Mouse (Mus musculus) heart, postnatal 36 days (tissue): Measurements from ENCODE around the gene Iqgap3. TPM values are rescaled to one million over a fixed set of nuclear protein-coding genes. Genes with fewer than 3 reads are reported as not detected.
A peak's percentile ranks its signal among the peaks of the same experiment; 100 is the strongest.

Source experiments
- DNase-seq, 2 experiments: peaks; one replicate each; pipeline ENCODE4 v3.0.0; 2021 to 2022
- intact Hi-C: fragments of 180-260 bp; cut with DNase I; formaldehyde crosslinking; loops from one replicate; pipeline ENCODE4 v1.15.1; 2025
- total RNA-seq, 2 experiments: library from RNA; stranded (reverse); gene quantifications; 2 replicates each; pipeline ENCODE4 v1.2.3; 2021

The Iqgap3 gene
- total RNA-seq, 2 experiments from 2014 or later, result 0.76 to 0.94 TPM

DNA sequence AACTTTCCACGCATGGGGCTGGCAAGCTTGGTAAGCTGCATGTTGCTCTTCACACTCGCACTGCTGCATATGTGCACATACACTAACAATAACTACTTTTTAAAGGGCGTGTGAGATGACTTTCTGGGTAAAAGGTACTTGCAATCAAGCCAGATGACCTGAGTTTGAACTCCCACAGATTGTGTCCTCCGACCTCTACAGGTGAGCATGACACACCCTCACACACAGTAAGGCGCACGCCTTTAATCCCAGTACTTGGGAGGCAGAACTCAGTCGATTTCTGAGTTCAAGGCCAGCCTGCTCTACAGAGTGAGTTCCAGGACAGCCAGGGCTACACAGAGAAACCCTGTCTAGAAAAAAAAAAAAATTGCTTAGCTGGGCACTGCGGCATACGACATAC is 54.6 kb downstream of the Iqgap3 start:
- intact Hi-C loops, result loop anchor here (5.0 kb wide), 1 partner anchor 154 kb away; no protein-coding TSS in a partner anchor
- DNase-seq, result no peak

DNA sequence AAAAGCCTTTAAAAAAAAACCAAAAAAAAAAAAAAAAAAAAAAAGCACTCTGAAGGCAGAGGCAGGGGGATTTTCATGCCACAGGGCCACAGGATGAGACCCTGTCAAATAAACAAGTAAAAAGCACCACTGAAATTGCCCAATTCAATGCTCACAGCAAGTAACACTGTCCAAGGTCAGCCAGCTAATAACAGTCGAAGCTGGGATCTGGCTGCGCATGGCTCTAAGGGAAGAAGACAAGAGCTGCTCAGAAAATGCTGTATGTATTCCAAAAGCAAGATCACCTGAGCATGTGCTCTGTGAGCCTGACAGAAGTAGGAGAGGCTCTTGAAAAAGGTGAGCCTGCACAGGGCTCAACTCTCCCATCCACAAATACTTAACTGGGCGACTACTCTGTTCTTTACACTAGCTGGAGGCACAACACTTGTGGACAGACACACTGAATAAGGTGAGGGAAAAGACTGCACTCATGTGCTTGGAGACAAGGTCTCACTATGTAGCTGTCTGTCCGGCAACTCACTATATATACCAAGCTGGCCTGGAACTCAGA is 55.2 kb downstream of the Iqgap3 start:
- intact Hi-C loops, result loop anchor here (5.0 kb wide), 1 partner anchor 155 kb away; no protein-coding TSS in a partner anchor
- peak in 1 of 2 experiments; percentile 22 for DNase-seq

DNA sequence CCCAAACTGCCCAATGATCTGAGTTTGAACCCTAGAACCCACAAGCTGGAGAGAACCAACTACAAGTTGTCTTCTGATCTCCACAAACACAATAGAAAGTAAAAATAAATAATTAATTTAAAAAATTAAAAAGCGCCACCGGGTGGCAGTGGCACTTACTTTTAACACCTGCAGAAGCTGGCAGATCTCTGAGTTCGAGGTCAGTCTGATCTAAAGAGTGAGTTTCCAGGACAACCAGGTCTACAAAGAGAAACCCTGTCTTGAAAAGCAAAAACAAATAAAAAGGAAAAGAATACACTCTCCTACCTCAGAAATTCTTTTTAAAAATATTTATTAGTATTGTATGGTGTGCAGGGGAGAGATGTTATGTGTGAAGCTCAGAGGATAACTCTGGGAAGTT is 56.0 kb downstream of the Iqgap3 start:
- intact Hi-C loops, result loop anchor here (5.0 kb wide), 1 partner anchor 156 kb away; no protein-coding TSS in a partner anchor
- DNase-seq, result no peak

DNA sequence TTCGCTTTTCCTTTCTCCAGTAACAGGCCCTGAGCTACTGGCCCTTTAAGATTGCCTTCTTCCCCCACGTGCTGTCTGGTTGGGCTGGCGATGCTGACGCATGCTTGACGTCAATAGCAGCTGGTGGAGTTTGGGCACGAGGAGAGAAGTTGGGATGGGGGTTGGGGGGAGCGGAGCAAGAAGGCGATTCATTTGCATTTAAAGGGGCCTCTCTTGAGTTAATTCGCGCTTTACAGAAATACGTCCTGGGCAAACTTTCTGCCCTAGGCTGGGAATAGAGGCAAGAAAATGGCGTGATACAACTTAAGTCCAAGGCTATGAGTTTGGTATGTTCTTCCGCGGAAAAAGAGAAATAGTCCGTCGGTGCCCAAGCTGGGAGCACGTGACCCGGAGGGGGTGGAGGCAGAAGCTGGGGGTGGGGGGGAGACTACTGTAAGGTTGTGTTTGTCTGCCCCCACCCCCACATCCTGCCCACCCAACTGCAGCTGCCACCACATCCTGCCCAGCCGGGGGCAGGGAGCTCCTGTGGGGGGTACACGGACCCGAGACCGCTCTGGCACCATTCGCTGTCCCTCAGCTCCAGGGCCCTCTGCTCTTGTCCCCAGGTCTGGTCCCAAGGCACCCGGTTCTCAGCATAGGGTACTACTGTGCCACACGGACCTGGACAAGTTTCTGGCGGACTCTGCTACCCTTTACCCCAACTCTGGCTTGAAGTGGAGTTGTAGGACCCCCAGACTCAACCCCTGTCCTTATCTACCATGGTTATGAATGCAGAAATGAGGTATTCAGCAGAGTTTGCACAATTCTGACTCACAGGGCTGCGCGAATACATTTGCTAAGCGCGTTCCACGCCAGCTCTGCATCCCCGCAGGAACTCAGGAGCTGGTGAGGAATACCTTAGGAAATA is 56.8 kb downstream of the Iqgap3 start:
- peak; percentile 92 to 93 for DNase-seq
- intact Hi-C loops, result loop anchor here (5.0 kb wide), 1 partner anchor 156 kb away; no protein-coding TSS in a partner anchor

DNA sequence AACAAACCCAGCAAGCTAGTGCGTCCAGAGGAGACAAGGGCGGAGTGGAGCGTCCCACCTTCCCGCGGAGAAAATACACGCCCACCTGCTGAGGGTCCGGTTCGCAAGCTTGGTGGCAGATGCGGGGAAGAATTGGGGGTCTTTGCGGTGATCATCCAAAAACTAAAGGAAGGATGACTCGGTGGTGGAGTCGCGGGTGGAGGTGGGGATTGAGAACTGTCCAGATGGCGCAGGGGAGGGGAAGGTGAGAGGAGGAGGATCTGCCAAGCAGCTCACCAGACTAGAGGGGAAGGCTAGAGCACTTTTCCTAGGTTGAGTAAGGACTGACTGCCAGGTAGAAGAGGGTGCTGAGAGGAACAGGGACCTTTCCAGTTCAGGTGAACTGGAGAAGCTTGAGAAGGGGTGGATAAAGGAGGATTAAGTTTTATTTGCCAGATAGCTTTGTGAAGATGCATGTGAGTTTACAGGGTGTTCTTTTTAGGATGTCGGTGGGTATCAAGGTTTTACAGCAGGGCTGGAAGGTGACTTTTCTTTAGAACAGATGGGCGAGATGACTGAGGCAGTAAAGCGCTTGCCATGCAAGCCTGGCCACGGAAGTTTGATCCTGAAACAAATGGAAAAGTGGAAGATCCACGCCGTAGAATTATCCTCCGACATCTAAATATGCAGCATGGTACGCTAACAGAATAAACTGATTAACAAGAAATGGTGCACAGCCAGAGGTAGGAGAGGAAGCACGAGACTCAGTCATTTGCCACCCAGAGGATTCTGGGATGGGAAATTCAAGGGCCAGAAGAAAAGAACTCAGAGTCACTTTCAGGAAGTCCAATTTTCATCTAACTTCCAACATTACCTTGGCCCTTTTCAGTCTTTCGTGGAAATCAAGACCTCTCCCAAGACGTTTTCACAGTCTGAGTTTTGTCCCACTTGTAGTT is 57.7 kb downstream of the Iqgap3 start:
- intact Hi-C loops, result loop anchor here (5.0 kb wide), 1 partner anchor 157 kb away; no protein-coding TSS in a partner anchor
- no peak for DNase-seq

DNA sequence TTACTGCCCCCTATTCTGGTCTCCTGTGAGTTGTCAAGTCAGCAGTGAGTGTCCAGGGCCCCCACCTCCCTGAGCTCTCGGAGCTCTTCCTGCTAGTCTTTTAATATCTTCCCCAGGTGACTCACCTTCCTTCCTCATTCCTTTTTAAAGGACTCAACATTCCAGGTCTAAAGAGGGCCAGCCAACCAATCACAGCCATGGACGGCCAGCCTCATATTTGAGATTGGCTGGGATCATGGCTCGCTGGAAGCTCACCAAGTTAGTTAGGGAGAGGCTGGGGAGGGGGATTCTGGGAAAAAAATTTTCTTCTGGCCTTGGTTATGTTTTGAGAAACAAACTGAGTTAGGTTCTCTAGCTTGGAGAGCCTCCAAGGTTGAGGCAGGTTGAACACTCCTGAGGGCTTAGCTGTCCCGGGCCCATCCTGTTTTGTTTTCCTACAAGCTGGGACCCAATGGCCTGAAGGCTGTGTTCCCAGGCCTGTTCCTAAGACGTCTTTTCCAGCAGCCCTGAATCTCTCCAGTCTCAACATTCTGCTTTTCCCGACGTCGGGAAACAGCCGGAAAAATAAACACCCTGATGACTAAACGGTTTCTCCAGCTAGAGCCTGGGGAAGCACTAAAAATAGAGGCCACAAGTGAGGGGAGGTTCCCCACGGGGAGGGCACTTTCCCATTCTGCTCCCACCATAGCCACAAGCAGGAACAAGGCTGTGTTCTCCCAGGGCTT is 58.6 kb downstream of the Iqgap3 start:
- intact Hi-C loops, result no loop called here

DNA sequence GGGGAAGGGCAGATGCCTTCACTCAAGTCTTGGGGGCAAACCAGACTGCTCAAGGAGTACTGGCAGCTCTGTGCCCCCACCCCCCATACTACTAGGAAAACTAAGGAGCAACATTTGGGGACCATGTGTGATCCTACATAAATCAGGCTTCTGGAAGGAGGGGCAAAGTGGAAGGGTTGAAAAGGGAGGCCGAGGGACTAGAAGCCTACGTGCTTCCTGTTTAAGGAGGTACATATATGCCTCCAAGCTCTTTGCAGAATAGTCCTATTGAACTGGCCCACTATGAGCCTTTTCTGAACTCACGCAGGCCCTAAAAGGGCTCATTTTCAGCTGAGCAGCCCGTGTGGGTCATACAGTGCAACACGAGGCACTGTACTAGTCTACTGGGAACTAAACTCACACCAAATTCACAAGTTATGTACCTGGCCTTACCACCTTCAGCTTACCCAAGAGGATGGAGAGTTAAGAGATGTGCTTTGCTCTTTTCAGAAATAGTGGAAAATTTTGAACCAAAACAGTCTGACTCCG is 59.2 kb downstream of the Iqgap3 start:
- intact Hi-C loops, result no loop called here
- no peak for DNase-seq

More for the DNA sequence above, 58.6 kb downstream of the Iqgap3 start:
- DNase-seq, result peak; percentile 64 to 75

DNA sequence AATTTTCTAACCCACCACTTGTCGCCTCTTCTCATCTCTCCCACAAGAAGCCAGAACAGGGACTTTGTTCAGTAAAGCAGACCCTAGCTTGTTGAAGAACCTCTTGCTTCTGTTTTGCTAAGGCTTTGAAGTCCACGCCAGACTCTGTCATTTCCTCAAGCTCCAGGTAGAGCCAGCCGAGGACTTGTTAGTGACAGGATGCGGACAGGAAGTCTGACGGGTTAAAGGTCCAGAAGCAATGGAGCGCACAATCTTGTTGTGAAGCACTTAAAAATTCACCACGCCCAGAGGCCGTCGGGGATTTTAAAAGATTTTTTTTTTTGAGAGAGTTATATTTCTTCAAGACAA is 59.6 kb downstream of the Iqgap3 start:
- peak; percentile 61 for DNase-seq
- intact Hi-C loops, result no loop called here

DNA sequence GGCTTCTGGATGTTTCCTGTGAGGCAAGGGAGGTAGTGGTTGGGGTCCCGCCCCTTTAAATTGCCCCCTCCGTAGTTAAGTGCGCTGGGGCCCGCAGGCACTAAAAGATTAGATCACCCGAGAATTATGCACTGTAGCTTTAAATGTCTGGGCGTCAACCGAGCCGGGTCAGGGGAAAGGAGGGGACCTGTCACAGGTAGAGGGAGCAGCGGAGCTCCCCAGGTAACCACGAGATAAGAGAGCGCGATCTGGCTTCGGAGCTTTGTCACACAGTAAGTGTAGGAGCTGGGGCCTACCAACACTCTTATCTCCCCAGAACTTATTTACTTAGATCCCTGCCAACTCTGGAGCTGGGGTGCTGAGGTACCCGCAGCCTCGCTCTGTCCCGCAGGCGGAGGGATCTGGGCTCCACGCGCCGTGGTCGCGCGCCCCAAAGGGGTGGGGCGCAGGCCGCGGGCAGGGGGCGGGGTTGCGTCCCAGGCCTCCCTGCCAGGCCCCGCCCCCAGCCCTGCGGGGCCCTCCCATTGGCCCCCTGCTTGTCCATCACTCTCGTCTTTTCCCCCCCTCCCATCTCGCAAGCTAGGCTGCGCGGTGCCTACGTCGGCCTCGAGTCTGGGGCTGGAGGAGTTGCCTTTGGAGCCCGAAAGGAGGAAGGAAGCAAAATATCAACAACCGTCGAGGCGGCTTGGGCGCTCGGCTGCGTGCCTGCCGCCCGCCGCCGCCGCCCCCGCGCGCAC is 60.2 kb downstream of the Iqgap3 start, which contains the start of gene Mef2d:
Gene Mef2d, plus strand, starts transcription at position 586 of the 737 bp plus-strand sequence.
- peak; percentile 94 for DNase-seq
- intact Hi-C loops, result loop anchor here (2.0 kb wide), 1 partner anchor 31 kb away; no protein-coding TSS in a partner anchor

DNA sequence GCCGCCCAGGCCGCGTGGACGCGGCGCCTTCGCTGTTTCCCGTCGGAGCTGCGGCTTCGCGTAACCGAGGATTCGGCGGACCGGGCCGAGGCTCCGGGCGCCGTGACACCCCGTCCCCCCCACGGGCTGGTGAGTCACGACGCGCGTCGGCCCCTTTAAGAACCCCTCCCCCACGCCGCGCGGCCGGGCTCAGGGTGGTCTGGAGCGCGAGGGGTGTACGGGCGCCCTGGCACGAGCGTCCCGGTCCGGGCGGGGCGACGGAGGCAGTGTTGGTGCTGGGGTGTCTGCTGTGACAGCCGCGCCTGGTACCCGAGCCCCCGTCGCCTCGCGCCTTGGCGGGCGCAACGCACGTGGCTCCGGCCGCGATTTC is 60.8 kb downstream of the Iqgap3 start:
- intact Hi-C loops, result loop anchor here (2.0 kb wide), 1 partner anchor 30 kb away; no protein-coding TSS in a partner anchor
- no peak for DNase-seq

DNA sequence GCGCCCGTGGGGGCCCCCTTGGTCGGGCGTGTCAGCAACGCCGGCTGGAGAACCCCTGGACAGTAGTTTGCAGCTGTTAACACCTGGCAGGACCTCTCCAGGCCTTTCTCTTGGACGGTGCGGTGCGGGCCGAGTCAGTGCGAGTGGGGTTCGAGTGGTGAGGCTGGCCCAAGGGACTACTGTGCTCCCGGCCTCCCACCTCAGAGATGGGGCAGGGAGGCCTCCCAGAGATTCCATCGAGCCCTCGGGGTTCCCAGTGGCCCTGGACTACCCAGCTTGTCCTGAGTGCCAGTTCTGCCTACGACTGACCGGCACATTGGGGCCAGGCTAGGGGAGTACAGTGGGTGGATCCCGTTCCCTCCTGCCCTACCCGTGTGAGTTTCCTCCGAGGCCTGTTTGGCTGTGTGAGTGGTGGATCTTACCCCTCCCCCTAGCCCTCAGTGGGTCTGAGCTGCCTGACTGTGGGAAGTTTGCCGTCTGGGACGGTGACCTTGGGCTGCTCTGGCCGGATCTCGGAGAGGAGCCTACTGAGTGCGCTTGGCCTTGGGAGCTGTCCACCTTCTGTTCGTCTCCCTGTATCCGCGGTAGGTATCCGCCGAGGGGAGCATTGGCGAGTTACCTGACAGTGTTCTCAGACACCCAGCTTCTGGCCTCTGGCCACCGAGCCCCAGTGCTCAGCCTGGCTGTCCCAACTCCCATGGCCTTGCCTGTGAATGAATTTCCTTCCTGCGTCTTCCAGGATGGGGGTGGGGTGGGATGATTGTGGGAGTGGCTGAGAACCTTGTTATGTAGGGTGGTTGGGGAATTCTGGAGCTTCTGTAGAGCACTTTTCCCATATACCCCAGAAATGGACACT is 61.4 kb downstream of the Iqgap3 start:
- DNase-seq, result peak; percentile 77 to 79
- intact Hi-C loops, result loop anchor here (2.0 kb wide), 1 partner anchor 30 kb away; no protein-coding TSS in a partner anchor

DNA sequence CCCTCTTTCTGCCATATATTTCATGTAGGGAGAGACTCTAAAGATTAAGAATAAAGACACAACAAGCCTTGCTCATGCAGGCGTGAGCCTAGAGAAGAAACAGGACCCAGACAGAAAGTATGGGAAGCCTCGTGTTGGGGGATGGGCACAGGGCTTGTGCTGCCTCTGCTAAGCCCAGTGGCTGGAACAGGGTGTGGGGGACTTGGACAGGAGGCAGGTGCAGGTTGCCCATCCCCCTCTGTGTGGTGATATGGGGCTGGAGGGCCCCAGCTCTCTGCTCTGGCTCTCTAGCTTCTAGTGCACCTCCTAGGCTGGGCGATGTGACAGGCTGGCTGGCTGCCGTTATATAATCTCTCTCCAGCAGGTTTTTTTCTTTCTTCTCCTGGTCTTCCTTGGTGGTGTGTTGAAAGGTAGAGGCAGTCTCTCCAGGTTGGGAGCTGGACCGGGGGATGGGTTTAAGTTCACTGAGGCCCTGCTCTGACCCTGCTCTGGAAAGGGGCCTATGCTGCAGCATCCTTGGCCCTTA is 62.3 kb downstream of the Iqgap3 start:
- intact Hi-C loops, result loop anchor here (2.0 kb wide), 1 partner anchor 29 kb away; no protein-coding TSS in a partner anchor
- peak in 1 of 2 experiments; percentile 58 for DNase-seq

DNA sequence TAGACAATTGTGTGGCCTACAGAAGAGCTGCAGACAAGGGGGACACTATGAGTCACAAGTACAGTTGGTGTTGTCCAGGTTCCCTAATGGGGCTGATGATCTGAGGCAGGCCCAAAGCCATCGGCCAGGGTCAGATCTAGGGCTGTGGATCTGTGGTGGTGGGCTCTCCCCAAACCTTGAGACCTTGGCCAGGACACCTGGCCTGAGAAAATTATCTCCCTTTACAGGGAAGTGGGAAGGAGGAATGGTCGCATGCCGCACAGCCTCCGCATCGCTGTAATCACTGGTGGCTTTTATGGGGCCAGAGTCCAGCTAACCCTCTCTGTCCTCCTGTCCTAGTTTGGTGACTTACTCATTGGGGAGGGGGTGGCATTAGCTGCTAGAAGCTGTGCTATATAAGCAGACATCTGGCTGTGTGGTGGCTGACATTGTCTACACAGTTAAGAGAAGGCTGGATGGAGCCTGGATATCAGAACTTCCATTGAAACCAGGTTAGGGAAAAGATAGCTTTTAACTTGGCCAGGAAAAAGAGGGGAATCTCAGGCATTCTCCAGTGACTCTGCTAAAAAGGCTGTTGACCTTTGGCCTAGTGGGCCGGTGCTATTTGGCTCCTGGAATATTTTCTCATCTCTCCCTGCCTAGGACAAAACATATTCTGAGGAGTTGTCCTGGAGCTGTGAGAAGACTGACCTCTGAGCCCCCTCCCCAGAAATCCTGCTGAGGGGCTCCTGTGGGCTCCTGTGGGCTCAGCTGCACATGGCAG is 63.1 kb downstream of the Iqgap3 start:
- peak in 1 of 2 experiments; percentile 42 for DNase-seq
- intact Hi-C loops, result no loop called here

DNA sequence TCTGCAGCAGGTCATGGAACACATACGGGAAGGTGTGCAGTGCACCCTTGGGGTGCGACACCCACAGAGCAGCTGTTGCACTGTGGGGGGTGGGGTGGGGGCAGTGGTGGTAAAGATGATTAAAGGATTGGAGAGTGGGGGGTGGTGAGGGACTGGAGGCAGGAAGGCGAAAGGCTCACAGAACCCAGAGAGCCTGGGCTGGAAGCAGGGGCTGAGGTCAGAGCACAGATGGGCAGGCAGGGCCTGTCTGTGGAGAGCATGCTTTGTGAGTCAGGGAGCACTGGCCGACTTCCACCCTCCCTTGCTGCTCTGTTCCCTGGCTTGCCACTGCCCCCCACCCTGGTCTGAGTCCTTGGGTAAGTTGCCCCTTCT is 63.6 kb downstream of the Iqgap3 start:
- peak in 1 of 2 experiments; percentile 52 for DNase-seq
- intact Hi-C loops, result no loop called here

DNA sequence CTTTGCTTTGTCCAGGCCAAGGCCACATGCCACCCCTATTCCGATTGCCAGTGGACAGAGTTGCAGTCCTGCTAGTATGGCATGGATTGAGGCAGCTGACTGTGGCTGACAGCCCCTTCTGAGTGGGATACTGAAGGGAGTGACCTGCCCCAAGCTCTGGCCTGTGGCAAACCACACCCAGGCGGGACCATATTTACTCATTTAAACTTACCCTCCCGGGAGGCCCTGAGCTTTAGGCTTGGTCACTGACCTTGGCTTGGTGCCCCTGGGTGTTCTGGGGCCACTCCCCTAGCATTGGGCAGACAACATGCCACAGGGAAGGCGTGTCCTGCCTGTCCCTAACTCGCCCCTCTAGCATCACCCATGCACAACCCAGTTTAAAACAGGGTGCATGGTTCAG is 64.2 kb downstream of the Iqgap3 start:
- DNase-seq, result no peak
- intact Hi-C loops, result no loop called here

DNA sequence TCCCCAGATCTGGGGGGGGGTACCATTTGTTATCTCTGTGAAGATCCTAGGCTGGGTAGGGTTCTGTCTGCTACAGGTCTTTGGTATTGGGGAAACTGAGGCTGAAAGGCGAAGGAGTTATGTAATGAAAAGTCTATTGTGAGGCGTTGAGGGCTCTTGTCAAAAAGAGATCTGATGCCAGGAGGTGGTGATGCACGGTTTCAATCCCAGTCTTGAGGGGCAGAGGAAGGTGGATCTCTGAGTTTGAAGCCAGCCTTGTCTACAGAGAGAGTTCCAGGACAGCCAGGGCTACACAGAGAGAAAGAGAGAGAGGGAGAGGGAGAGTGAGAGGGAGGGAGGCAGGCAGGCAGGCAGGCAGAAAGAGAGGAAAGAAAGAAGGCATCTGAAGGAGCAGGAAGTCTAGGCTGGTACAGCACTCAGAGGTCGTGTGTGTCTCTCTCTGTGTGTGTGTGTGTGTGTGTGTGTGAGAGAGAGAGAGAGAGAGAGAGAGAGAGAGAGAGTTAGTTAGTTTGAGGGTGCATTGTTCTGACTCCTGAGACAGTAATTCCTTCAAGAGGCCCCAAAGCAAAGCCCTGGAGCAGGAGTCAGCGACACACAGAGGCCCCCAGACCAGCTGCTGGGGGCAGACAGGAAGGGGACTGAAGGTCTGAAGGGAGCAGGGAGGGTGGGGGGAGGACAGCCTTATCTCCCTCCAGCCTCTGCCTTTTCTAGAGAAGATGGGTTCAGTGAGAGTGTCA is 64.8 kb downstream of the Iqgap3 start:
- DNase-seq, result no peak
- intact Hi-C loops, result no loop called here
